Mouse (Mus musculus) heart, adult 2 months (tissue): Measurements from ENCODE around the gene Tbx15. TPM values are rescaled to one million over a fixed set of nuclear protein-coding genes. Genes with fewer than 3 reads are reported as not detected.

ENCODE experiments used
- DNase-seq, 2 experiments: peaks; one replicate each; pipeline ENCODE4 v3.0.0; 2021
- H3K27ac ChIP-seq: fragments of 200-600 bp; 2 replicates; pipeline ENCODE4 v1.8.1; 2022
- H3K27me3 ChIP-seq: fragments of 200-500 bp; 2 replicates; pipeline ENCODE4 v1.6.1; 2012; ENCODE audit warnings: mild to moderate bottlenecking, low read length, inconsistent platforms, mixed read lengths; ENCODE audit not compliant: control insufficient read depth, insufficient read depth
- H3K36me3 ChIP-seq: fragments of 200-500 bp; 2 replicates; pipeline ENCODE4 v1.6.1; 2012; ENCODE audit warnings: low read length, inconsistent platforms; ENCODE audit not compliant: control insufficient read depth, insufficient read depth
- H3K4me1 ChIP-seq: fragments of 200-500 bp; 2 replicates; pipeline ENCODE4 v1.6.1; 2011; ENCODE audit warnings: low read length; ENCODE audit not compliant: control insufficient read depth, insufficient read depth
- H3K4me3 ChIP-seq: fragments of 200-600 bp; 2 replicates; pipeline ENCODE4 v1.8.1; 2022
- H3K79me2 ChIP-seq: fragments of 200-500 bp; replicated peaks from 2 replicates; pipeline ENCODE4 v1.6.1; 2012; ENCODE audit warnings: mild to moderate bottlenecking, inconsistent platforms, low read length, moderate library complexity, mixed read lengths; ENCODE audit not compliant: control insufficient read depth, insufficient read depth
- H3K9ac ChIP-seq: fragments of 200-500 bp; 2 replicates; pipeline ENCODE4 v1.6.1; 2012; ENCODE audit warnings: low read depth, mild to moderate bottlenecking, control low read depth, inconsistent platforms, low read length, mixed read lengths
- CTCF ChIP-seq: fragments of 200-600 bp; IDR thresholded peaks from 2 replicates; pipeline ENCODE4 v1.8.1; 2022; ENCODE audit warnings: antibody characterized with exemption, mild to moderate bottlenecking, moderate library complexity
- EP300 ChIP-seq: fragments of 200-500 bp; IDR thresholded peaks from 2 replicates; pipeline ENCODE4 v1.6.1; 2011; ENCODE audit warnings: low read depth, low read length, control low read depth; ENCODE audit not compliant: insufficient read depth
- POLR2A ChIP-seq: fragments of 200-500 bp; IDR thresholded peaks from 2 replicates; pipeline ENCODE4 v1.6.1; 2011; ENCODE audit warnings: mild to moderate bottlenecking, low read depth, low read length, control low read depth; ENCODE audit not compliant: insufficient read depth
- WGBS: fragments of 180-500 bp; shearing (Covaris S2); methylation state at CpG from one replicate; pipeline ENCODE4 v1.1.7; 2018; 5-methylcytosine and 5-hydroxymethylcytosine counted together
- intact Hi-C: fragments of 180-260 bp; cut with DNase I; formaldehyde crosslinking; loops from one replicate; pipeline ENCODE4 v1.15.1; 2025
- long read RNA-seq: library from polyadenylated mRNA; stranded (forward); transcript quantifications from one replicate; pipeline ENCODE4 v2.0.0, GENCODE M21; 2021
- polyA plus RNA-seq: library from polyadenylated mRNA; depleted of rRNA; stranded (reverse); fragments of >200 nt; gene quantifications from 2 replicates; pipeline ENCODE4 v1.2.3, GENCODE M21; 2012; rRNA removed
- total RNA-seq, 2 experiments: library from RNA; stranded (reverse); gene quantifications; 2 replicates each; pipeline ENCODE4 v1.2.3; 2021

The Tbx15 gene
- under 1 TPM; 0.07 to 0.29 TPM for total RNA-seq
- polyA plus RNA-seq, result 0.18 and 0.27 TPM in 2 replicates
- long read RNA-seq, result 0 reads

- no peak for DNase-seq
- no peaks in the 10 kb centered on the region for H3K36me3 ChIP-seq
- no peaks in the 10 kb centered on the region for H3K79me2 ChIP-seq
- peaks cover 34% of the 10 kb centered on the region for H3K27me3 ChIP-seq
- no peak within 1 kb of the TSS for H3K9ac ChIP-seq
- whole genome bisulfite sequencing, result 2% methylated on average over 20 of the region's 20 CpGs
- no peak for TF ChIP-seq EP300
- no peak for TF ChIP-seq CTCF
- no peak for TF ChIP-seq POLR2A
- H3K27ac ChIP-seq, result no peak within 1 kb of the TSS
- H3K4me3 ChIP-seq, result peak within 1 kb of the TSS; percentile 23; the same call in 1 of the 2 replicates
- peaks cover 1% of the 10 kb centered on the region; the same call in 1 of the 2 replicates for H3K4me1 ChIP-seq
- intact Hi-C loops, result no loop called here
Measured at GRCm38 (mm10) chr3:99240213-99240720, at the start of gene Tbx15. TSS of gene Tbx15 (plus strand) at chr3:99240381.

GRCm38 (mm10) chr3:99193576-99193975 is 46.6 kb upstream of the Tbx15 start:
- H3K4me1 ChIP-seq, result peaks cover 1% of the 10 kb centered on the region; the same call in 1 of the 2 replicates
- WGBS, result 73% methylated on average over 4 of the region's 4 CpGs
- no peaks in the 10 kb centered on the region for H3K79me2 ChIP-seq
- intact Hi-C loops, result no loop called here
- H3K27me3 ChIP-seq, result no peaks in the 10 kb centered on the region
- no peak overlapping the region for H3K4me3 ChIP-seq
- no peak overlapping the region for H3K9ac ChIP-seq
- no peak for TF ChIP-seq EP300
- no peak for TF ChIP-seq POLR2A
- TF ChIP-seq CTCF, result no peak
- H3K27ac ChIP-seq, result no peak overlapping the region
- no peaks in the 10 kb centered on the region for H3K36me3 ChIP-seq
- DNase-seq, result no peak

- intact Hi-C loops, result no loop called here
- no peaks in the 10 kb centered on the region for H3K4me1 ChIP-seq
- no peaks in the 10 kb centered on the region for H3K36me3 ChIP-seq
- no peak overlapping the region for H3K27ac ChIP-seq
- no peaks in the 10 kb centered on the region for H3K79me2 ChIP-seq
- H3K9ac ChIP-seq, result no peak overlapping the region
- no peak overlapping the region for H3K4me3 ChIP-seq
- no peaks in the 10 kb centered on the region for H3K27me3 ChIP-seq
- TF ChIP-seq EP300 (no peak), CTCF (no peak), POLR2A (no peak)
- no peak for DNase-seq
Measured at GRCm38 (mm10) chr3:99203331-99203730, 36.9 kb upstream of the Tbx15 start.

- no peak overlapping the region for H3K4me3 ChIP-seq
- H3K79me2 ChIP-seq, result no peaks in the 10 kb centered on the region
- intact Hi-C loops, result no loop called here
- no peak for DNase-seq
- 0 out of 2 replicates have a peak, but pooled peaks cover 2% of the 10 kb centered on the region for H3K36me3 ChIP-seq
- no peak for TF ChIP-seq EP300
- TF ChIP-seq POLR2A, result no peak
- TF ChIP-seq CTCF, result no peak
- no peaks in the 10 kb centered on the region for H3K27me3 ChIP-seq
- H3K9ac ChIP-seq, result no peak overlapping the region
- no peaks in the 10 kb centered on the region; the same call in 1 of the 2 replicates for H3K4me1 ChIP-seq
- WGBS, result 30% methylated on average over 1 of the region's 1 CpGs
- H3K27ac ChIP-seq, result no peak overlapping the region
Measured at GRCm38 (mm10) chr3:99208416-99208815, 31.8 kb upstream of the Tbx15 start.

GRCm38 (mm10) chr3:99211105-99211698 is 29.0 kb upstream of the Tbx15 start:
- no peak for TF ChIP-seq EP300
- no peak for TF ChIP-seq POLR2A
- TF ChIP-seq CTCF, result no peak
- Histone ChIP-seq H3K4me1 (no peaks in the 10 kb centered on the region; the same call in 1 of the 2 replicates), H3K27ac (no peak overlapping the region), H3K9ac (no peak overlapping the region), H3K36me3 (0 out of 2 replicates have a peak, but pooled peaks cover 2% of the 10 kb centered on the region), H3K4me3 (no peak overlapping the region), H3K27me3 (no peaks in the 10 kb centered on the region), H3K79me2 (no peaks in the 10 kb centered on the region)
- DNase-seq, result no peak
- 76% methylated on average over 14 of the region's 14 CpGs for WGBS
- intact Hi-C loops, result no loop called here

GRCm38 (mm10) chr3:99227807-99228206 is 12.4 kb upstream of the Tbx15 start:
- Histone ChIP-seq H3K4me3 (no peak overlapping the region), H3K79me2 (no peaks in the 10 kb centered on the region), H3K9ac (no peak overlapping the region), H3K27me3 (no peaks in the 10 kb centered on the region), H3K27ac (no peak overlapping the region), H3K4me1 (no peaks in the 10 kb centered on the region), H3K36me3 (no peaks in the 10 kb centered on the region)
- TF ChIP-seq EP300, result no peak
- TF ChIP-seq POLR2A, result no peak
- no peak for TF ChIP-seq CTCF
- DNase-seq, result no peak
- intact Hi-C loops, result no loop called here
- 84% methylated on average over 2 of the region's 2 CpGs for WGBS
